Mouse (Mus musculus): ENCODE data around the gene Man2a1. TPM values are rescaled to one million over a fixed set of nuclear protein-coding genes. Genes with fewer than 3 reads are reported as not detected.

The Man2a1 gene
- 5.3 and 5.4 TPM in 2 replicates for polyA plus RNA-seq (2016; fragmentation: Nextera tagmentation; extraction: Ambion mirVana)

- peak within 1 kb of the TSS; percentile 84 for H3K9ac ChIP-seq
- H3K4me1 ChIP-seq, result peaks cover 27% of the 10 kb centered on the region; the same call in 1 of the 2 replicates
- ATAC-seq (ENCODE audit: low FRiP score, low read depth), result peak; percentile 97
- WGBS, result under 1% methylated on average over 19 of the region's 69 CpGs
- no peaks in the 10 kb centered on the region for H3K36me3 ChIP-seq
- peak within 1 kb of the TSS; percentile 66 for H3K4me3 ChIP-seq
- peak within 1 kb of the TSS; percentile 99 for H3K4me2 ChIP-seq (replicated peaks)
- H3K27me3 ChIP-seq (replicated peaks), result no peaks in the 10 kb centered on the region
- H3K9me3 ChIP-seq, result no peaks in the 10 kb centered on the region
- peak within 1 kb of the TSS; percentile 70 for H3K27ac ChIP-seq
These were observed at the start of gene Man2a1 for GRCm38 (mm10) chr17:64600372-64601090. Gene Man2a1, plus strand, starts transcription at chr17:64600736.

GRCm38 (mm10) chr17:64553358-64553757 is 47.2 kb upstream of the Man2a1 start:
- no peaks in the 10 kb centered on the region for H3K27me3 ChIP-seq (replicated peaks)
- no peak overlapping the region for H3K27ac ChIP-seq
- H3K9me3 ChIP-seq, result no peaks in the 10 kb centered on the region
- no peaks in the 10 kb centered on the region for H3K4me1 ChIP-seq
- no peak overlapping the region for H3K4me2 ChIP-seq (replicated peaks)
- H3K9ac ChIP-seq, result no peak overlapping the region
- WGBS, result 96% methylated on average over 10 of the region's 10 CpGs
- H3K4me3 ChIP-seq, result no peak overlapping the region
- no peaks in the 10 kb centered on the region for H3K36me3 ChIP-seq
- ATAC-seq (ENCODE audit: low FRiP score, low read depth), result no peak

DNA sequence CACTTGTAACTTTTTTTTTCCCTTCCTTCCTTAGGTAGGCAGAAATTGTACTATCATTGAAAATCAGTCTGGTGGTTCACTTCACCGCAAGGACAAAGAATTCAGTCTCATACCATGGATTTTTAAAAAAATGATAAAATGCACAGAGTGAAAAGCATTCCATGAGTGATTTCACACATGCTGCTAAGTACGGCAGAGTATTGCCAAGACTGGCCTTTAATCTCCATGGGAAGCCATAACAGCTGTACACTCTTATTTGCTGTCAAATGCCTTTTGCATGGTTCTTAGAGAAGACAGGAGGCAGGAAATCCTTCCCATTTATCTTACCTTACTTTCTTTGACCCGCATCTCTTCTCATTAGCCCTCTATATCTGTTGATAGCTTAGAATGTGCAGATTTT is 45.6 kb upstream of the Man2a1 start:
- Histone ChIP-seq H3K9me3 (no peaks in the 10 kb centered on the region), H3K4me1 (no peaks in the 10 kb centered on the region; the same call in 1 of the 2 replicates)
- WGBS, result 77% methylated on average over 3 of the region's 3 CpGs

GRCm38 (mm10) chr17:64556661-64557445 is 43.7 kb upstream of the Man2a1 start:
- Histone ChIP-seq H3K27ac (no peak overlapping the region), H3K36me3 (no peaks in the 10 kb centered on the region), H3K9ac (no peak overlapping the region), H3K4me2 (replicated peaks) (no peak overlapping the region), H3K9me3 (no peaks in the 10 kb centered on the region), H3K4me3 (no peak overlapping the region), H3K27me3 (replicated peaks) (no peaks in the 10 kb centered on the region), H3K4me1 (no peaks in the 10 kb centered on the region; the same call in 1 of the 2 replicates)
- WGBS, result 88% methylated on average over 22 of the region's 22 CpGs
- no peak for ATAC-seq (ENCODE audit: low FRiP score, low read depth)

More for the DNA sequence above, 45.6 kb upstream of the Man2a1 start:
- no peak overlapping the region for H3K9ac ChIP-seq
- H3K4me3 ChIP-seq, result no peak overlapping the region
- H3K27me3 ChIP-seq (replicated peaks), result no peaks in the 10 kb centered on the region
- no peaks in the 10 kb centered on the region for H3K36me3 ChIP-seq
- no peak overlapping the region for H3K27ac ChIP-seq
- no peak for ATAC-seq (ENCODE audit: low FRiP score, low read depth)
- H3K4me2 ChIP-seq (replicated peaks), result no peak overlapping the region

DNA sequence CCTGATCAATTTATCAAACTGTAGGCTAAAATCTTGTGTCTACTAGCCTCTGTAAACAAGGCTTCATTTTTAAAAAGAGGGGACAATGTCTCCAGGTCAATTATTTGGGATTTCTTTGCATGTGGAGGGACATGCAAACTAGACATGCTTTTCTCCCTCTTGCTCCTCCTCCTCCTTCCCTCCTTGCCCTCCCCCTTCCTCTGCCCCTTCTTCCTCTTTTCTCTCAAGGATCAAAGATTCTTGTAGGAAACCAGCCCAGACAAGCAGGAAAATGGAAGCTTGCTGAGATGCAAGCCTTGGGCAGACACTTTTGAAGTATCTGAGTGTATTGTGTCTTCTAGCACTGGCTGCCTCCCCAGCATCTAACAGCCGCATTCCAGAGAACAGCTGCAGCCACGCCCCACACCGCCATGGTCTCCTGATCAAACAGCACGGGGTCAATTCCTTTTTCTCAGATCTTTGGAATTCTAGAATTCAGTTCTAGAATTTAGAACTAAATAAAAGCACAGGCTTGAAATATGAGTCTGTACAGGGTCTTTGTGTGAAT is 41.5 kb upstream of the Man2a1 start:
- H3K9me3 ChIP-seq, result no peaks in the 10 kb centered on the region
- no peak overlapping the region for H3K4me3 ChIP-seq
- H3K4me1 ChIP-seq, result no peaks in the 10 kb centered on the region; the same call in 1 of the 2 replicates
- ATAC-seq (ENCODE audit: low FRiP score, low read depth), result no peak
- H3K4me2 ChIP-seq (replicated peaks), result peak overlapping the region; percentile 24; the same call in 1 of the 2 replicates
- H3K36me3 ChIP-seq, result no peaks in the 10 kb centered on the region
- H3K9ac ChIP-seq, result no peak overlapping the region
- H3K27ac ChIP-seq, result no peak overlapping the region
- H3K27me3 ChIP-seq (replicated peaks), result no peaks in the 10 kb centered on the region
- 5% methylated on average over 4 of the region's 4 CpGs for WGBS

DNA sequence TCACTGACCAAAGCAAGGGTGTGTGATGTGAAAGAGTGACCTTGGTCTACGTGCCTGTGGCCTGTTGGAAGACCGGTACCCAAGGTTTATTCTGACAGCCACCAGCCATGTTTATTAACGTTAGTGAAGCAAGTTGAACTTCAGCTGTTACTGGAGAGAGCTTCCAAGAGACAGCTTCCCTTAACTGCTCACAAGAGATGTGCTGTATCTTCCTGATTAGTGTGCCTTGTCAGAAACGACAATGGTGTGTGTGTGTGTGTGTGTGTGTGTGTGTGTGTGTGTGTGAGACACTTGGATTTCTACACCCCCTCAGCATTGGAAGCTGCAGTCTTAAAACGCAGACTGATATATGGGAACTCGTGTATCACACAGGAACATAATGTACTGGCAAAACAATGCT is 34.1 kb upstream of the Man2a1 start:
- ATAC-seq (ENCODE audit: low FRiP score, low read depth), result no peak
- whole genome bisulfite sequencing, result 49% methylated on average over 6 of the region's 6 CpGs

DNA sequence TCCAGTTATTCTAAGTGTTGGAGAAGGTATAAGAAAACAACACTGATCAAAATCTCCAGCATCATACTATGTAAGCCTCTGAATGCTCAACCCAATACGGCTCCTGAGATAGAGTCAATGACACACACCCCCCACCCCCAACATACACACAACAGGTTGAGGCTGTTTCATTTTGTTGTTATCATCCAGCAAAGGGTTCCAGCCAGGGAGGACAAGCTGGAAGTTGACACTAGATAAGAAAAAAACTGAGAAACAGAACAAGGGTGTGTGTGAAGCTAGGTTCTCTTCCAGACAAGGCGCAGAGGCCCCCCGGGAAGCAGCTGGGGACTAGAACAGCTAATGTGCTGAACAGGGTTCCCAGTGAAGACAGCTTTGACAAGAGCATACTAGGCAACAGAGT is 33.0 kb upstream of the Man2a1 start:
- no peak overlapping the region for H3K4me3 ChIP-seq
- H3K9ac ChIP-seq, result no peak overlapping the region
- WGBS, result 97% methylated on average over 3 of the region's 3 CpGs
- H3K27ac ChIP-seq, result no peak overlapping the region
- H3K27me3 ChIP-seq (replicated peaks), result no peaks in the 10 kb centered on the region
- ATAC-seq (ENCODE audit: low FRiP score, low read depth), result no peak
- H3K9me3 ChIP-seq, result no peaks in the 10 kb centered on the region; the same call in 1 of the 2 replicates
- peaks cover 8% of the 10 kb centered on the region; the same call in 1 of the 2 replicates for H3K4me1 ChIP-seq
- no peaks in the 10 kb centered on the region for H3K36me3 ChIP-seq
- H3K4me2 ChIP-seq (replicated peaks), result no peak overlapping the region

More for the DNA sequence above, 34.1 kb upstream of the Man2a1 start:
- no peaks in the 10 kb centered on the region for H3K36me3 ChIP-seq
- no peaks in the 10 kb centered on the region for H3K27me3 ChIP-seq (replicated peaks)
- H3K9ac ChIP-seq, result no peak overlapping the region
- H3K4me3 ChIP-seq, result no peak overlapping the region
- H3K4me2 ChIP-seq (replicated peaks), result no peak overlapping the region
- H3K9me3 ChIP-seq, result no peaks in the 10 kb centered on the region; the same call in 1 of the 2 replicates
- H3K27ac ChIP-seq, result no peak overlapping the region
- H3K4me1 ChIP-seq, result peaks cover 8% of the 10 kb centered on the region; the same call in 1 of the 2 replicates

DNA sequence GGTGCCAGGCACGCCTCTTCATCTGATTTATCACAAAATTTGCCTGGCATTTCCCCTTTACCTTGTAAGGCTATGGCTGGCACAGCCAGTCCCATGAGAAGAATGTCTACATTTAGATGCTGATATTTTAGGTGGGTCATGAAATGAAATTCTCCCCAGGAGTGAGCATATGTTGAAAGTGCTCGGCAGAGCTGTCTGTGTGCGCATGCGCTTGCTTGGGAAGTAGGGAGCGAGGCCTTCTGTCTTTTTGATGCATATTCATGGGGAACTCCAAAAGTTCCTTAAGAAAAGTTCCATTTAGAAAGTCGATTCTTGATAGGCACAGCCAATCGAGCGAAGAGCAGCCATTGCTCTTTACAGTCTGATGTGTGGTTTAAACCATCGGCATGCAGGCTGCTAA is 26.6 kb upstream of the Man2a1 start:
- no peaks in the 10 kb centered on the region for H3K27me3 ChIP-seq (replicated peaks)
- H3K9me3 ChIP-seq, result no peaks in the 10 kb centered on the region; the same call in 1 of the 2 replicates
- H3K4me3 ChIP-seq, result no peak overlapping the region
- H3K4me2 ChIP-seq (replicated peaks), result no peak overlapping the region
- 89% methylated on average over 9 of the region's 9 CpGs for WGBS
- no peaks in the 10 kb centered on the region for H3K36me3 ChIP-seq
- H3K4me1 ChIP-seq, result no peaks in the 10 kb centered on the region
- H3K27ac ChIP-seq, result no peak overlapping the region
- no peak overlapping the region for H3K9ac ChIP-seq
- ATAC-seq (ENCODE audit: low FRiP score, low read depth), result no peak

DNA sequence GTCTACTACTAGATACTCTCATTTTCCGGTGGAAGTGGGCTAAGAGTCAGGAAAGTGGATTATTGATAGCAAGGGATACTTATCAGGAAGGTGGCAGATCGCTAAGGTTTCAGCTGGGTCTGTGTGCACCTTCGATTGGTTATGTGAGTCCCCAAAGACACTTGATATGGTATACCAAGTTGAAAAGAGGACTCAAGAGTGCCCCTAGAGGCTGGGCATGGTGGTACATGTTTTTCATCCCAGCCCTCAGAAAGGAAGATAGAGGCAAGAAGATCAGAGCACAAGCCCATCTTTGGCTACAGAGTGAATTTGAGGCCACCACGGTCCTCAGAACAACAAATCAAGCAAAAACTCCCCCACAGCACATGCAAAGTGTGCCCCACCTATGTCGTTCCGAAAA is 25.3 kb upstream of the Man2a1 start:
- ATAC-seq (ENCODE audit: low FRiP score, low read depth), result no peak
- no peak overlapping the region for H3K27ac ChIP-seq
- 78% methylated on average over 6 of the region's 6 CpGs for WGBS
- H3K9ac ChIP-seq, result no peak overlapping the region
- no peak overlapping the region for H3K4me2 ChIP-seq (replicated peaks)
- H3K27me3 ChIP-seq (replicated peaks), result no peaks in the 10 kb centered on the region
- H3K9me3 ChIP-seq, result no peaks in the 10 kb centered on the region
- H3K4me3 ChIP-seq, result no peak overlapping the region
- no peaks in the 10 kb centered on the region for H3K4me1 ChIP-seq
- no peaks in the 10 kb centered on the region for H3K36me3 ChIP-seq

GRCm38 (mm10) chr17:64577485-64577884 is 23.1 kb upstream of the Man2a1 start:
- Histone ChIP-seq H3K4me2 (replicated peaks) (no peak overlapping the region), H3K9me3 (no peaks in the 10 kb centered on the region), H3K36me3 (no peaks in the 10 kb centered on the region), H3K4me3 (no peak overlapping the region), H3K27ac (no peak overlapping the region), H3K4me1 (no peaks in the 10 kb centered on the region), H3K9ac (no peak overlapping the region), H3K27me3 (replicated peaks) (no peaks in the 10 kb centered on the region)
- ATAC-seq (ENCODE audit: low FRiP score, low read depth), result no peak
- 58% methylated on average over 5 of the region's 5 CpGs for WGBS

DNA sequence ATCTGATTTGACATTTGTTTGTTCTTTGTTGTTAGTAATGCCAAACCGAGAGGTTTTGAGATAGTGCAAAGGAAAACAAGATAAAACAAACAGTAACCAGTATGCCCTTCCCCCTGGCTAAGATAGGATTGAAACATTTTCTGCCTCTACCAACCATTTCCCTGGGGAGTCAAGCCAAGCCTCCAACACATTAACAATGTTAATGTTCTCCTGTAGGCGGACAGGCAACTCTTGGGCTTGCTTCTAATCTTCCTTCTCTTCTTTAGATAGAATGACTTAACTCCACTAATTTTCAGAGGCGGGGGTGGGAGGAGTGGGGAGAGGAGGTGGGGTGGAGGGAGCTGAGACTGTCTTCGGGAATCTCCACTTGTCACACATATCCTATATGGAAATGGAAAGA is 22.2 kb upstream of the Man2a1 start:
- H3K27me3 ChIP-seq (replicated peaks), result no peaks in the 10 kb centered on the region
- no peak for ATAC-seq (ENCODE audit: low FRiP score, low read depth)
- H3K4me3 ChIP-seq, result no peak overlapping the region
- H3K9ac ChIP-seq, result no peak overlapping the region
- H3K4me2 ChIP-seq (replicated peaks), result no peak overlapping the region
- H3K36me3 ChIP-seq, result no peaks in the 10 kb centered on the region
- H3K27ac ChIP-seq, result no peak overlapping the region
- H3K4me1 ChIP-seq, result no peaks in the 10 kb centered on the region
- 54% methylated on average over 4 of the region's 4 CpGs for WGBS
- no peaks in the 10 kb centered on the region for H3K9me3 ChIP-seq

DNA sequence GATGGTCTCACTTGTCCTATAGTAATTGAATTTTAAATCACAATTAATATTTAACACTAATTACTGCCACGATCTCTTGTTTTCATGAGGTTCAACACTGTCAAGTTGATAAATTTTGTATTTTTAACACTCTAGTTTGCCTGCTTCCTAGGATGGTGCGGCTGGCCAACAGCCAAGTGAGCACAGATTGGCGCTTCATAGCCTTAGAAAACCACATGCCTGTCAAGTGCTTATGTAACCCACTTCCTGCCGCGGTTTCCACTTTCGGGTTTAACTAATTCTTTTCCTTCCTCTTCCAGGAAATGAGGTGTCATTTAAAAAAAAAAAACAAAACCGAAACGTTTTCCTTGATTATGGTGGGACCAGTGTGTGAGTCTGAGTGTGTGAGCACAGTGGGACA is 20.8 kb upstream of the Man2a1 start:
- no peak overlapping the region for H3K4me3 ChIP-seq
- no peaks in the 10 kb centered on the region for H3K9me3 ChIP-seq
- H3K4me2 ChIP-seq (replicated peaks), result no peak overlapping the region
- H3K9ac ChIP-seq, result no peak overlapping the region
- no peaks in the 10 kb centered on the region for H3K36me3 ChIP-seq
- no peaks in the 10 kb centered on the region for H3K27me3 ChIP-seq (replicated peaks)
- WGBS, result 77% methylated on average over 8 of the region's 8 CpGs
- H3K4me1 ChIP-seq, result no peaks in the 10 kb centered on the region
- no peak for ATAC-seq (ENCODE audit: low FRiP score, low read depth)
- H3K27ac ChIP-seq, result no peak overlapping the region

All from neural tube, embryonic 12.5 days (tissue).